Mouse (Mus musculus): ENCODE results near the gene Cask. TPM values are rescaled to one million over a fixed set of nuclear protein-coding genes. Genes with fewer than 3 reads are reported as not detected.

Cask gene
- 7.5 and 7.7 TPM in 2 replicates for polyA plus RNA-seq (2014; fragmentation: Nextera tagmentation; extraction: Ambion mirVana)

GRCm38 (mm10) chrX:13851285-13851684 lies at the start of gene Cask:
Gene Cask, minus strand, starts transcription at chrX:13851367.
- Histone ChIP-seq H3K9ac (ENCODE audit: low read depth, low read length) (no peak within 1 kb of the TSS), H3K9me3 (replicated peaks; ENCODE audit: control insufficient read depth, low read length) (no peaks in the 10 kb centered on the region), H3K4me3 (ENCODE audit: low read depth, low read length) (no peak within 1 kb of the TSS), H3K36me3 (ENCODE audit: control insufficient read depth, insufficient read depth, low read length) (no peaks in the 10 kb centered on the region), H3K4me2 (no peak within 1 kb of the TSS), H3K4me1 (ENCODE audit: control insufficient read depth, insufficient read depth, low read length) (no peaks in the 10 kb centered on the region), H3K27me3 (ENCODE audit: control insufficient read depth, insufficient read depth, low read length) (no peaks in the 10 kb centered on the region), H3K27ac (ENCODE audit: low read depth, low read length) (no peak within 1 kb of the TSS)
- ATAC-seq (replicated peaks; ENCODE audit: insufficient number of reproducible peaks, low FRiP score, low TSS enrichment), result no peak
- WGBS (ENCODE audit: insufficient replicate concordance), result 24% methylated on average over 4 of the region's 4 CpGs

- H3K27me3 ChIP-seq (ENCODE audit: control insufficient read depth, insufficient read depth, low read length), result no peaks in the 10 kb centered on the region
- no peak for ATAC-seq (replicated peaks; ENCODE audit: insufficient number of reproducible peaks, low FRiP score, low TSS enrichment)
- H3K27ac ChIP-seq (ENCODE audit: low read depth, low read length), result no peak overlapping the region
- H3K9ac ChIP-seq (ENCODE audit: low read depth, low read length), result no peak overlapping the region
- no peaks in the 10 kb centered on the region for H3K4me1 ChIP-seq (ENCODE audit: control insufficient read depth, insufficient read depth, low read length)
- no peak overlapping the region for H3K4me3 ChIP-seq (ENCODE audit: low read depth, low read length)
- no peaks in the 10 kb centered on the region for H3K36me3 ChIP-seq (ENCODE audit: control insufficient read depth, insufficient read depth, low read length)
- WGBS (ENCODE audit: insufficient replicate concordance), result 73% methylated on average over 2 of the region's 2 CpGs
- no peak overlapping the region for H3K4me2 ChIP-seq
- no peaks in the 10 kb centered on the region for H3K9me3 ChIP-seq (replicated peaks; ENCODE audit: control insufficient read depth, low read length)
Measured at GRCm38 (mm10) chrX:13889976-13890375, 38.8 kb upstream of the Cask start.

- WGBS (ENCODE audit: insufficient replicate concordance), result 71% methylated on average over 1 of the region's 1 CpGs
- no peaks in the 10 kb centered on the region for H3K4me1 ChIP-seq (ENCODE audit: control insufficient read depth, insufficient read depth, low read length)
- H3K4me3 ChIP-seq (ENCODE audit: low read depth, low read length), result no peak overlapping the region
- no peak for ATAC-seq (replicated peaks; ENCODE audit: insufficient number of reproducible peaks, low FRiP score, low TSS enrichment)
- no peaks in the 10 kb centered on the region for H3K36me3 ChIP-seq (ENCODE audit: control insufficient read depth, insufficient read depth, low read length)
- no peaks in the 10 kb centered on the region for H3K27me3 ChIP-seq (ENCODE audit: control insufficient read depth, insufficient read depth, low read length)
- no peaks in the 10 kb centered on the region for H3K9me3 ChIP-seq (replicated peaks; ENCODE audit: control insufficient read depth, low read length)
- no peak overlapping the region for H3K9ac ChIP-seq (ENCODE audit: low read depth, low read length)
- H3K27ac ChIP-seq (ENCODE audit: low read depth, low read length), result no peak overlapping the region
- H3K4me2 ChIP-seq, result no peak overlapping the region
Measured at GRCm38 (mm10) chrX:13884348-13884747, 33.2 kb upstream of the Cask start.

- H3K4me2 ChIP-seq, result no peak overlapping the region
- H3K9me3 ChIP-seq (replicated peaks; ENCODE audit: control insufficient read depth, low read length), result no peaks in the 10 kb centered on the region
- H3K4me1 ChIP-seq (ENCODE audit: control insufficient read depth, insufficient read depth, low read length), result no peaks in the 10 kb centered on the region
- 14% methylated on average over 6 of the region's 6 CpGs for WGBS (ENCODE audit: insufficient replicate concordance)
- no peaks in the 10 kb centered on the region for H3K36me3 ChIP-seq (ENCODE audit: control insufficient read depth, insufficient read depth, low read length)
- H3K27ac ChIP-seq (ENCODE audit: low read depth, low read length), result no peak overlapping the region
- no peak overlapping the region for H3K9ac ChIP-seq (ENCODE audit: low read depth, low read length)
- no peak for ATAC-seq (replicated peaks; ENCODE audit: insufficient number of reproducible peaks, low FRiP score, low TSS enrichment)
- H3K27me3 ChIP-seq (ENCODE audit: control insufficient read depth, insufficient read depth, low read length), result no peaks in the 10 kb centered on the region
- H3K4me3 ChIP-seq (ENCODE audit: low read depth, low read length), result no peak overlapping the region
Measured at GRCm38 (mm10) chrX:13881969-13882368, 30.8 kb upstream of the Cask start.

GRCm38 (mm10) chrX:13860145-13860544 lies 9.0 kb upstream of the Cask start:
- no peak overlapping the region for H3K9ac ChIP-seq (ENCODE audit: low read depth, low read length)
- no peaks in the 10 kb centered on the region for H3K9me3 ChIP-seq (replicated peaks; ENCODE audit: control insufficient read depth, low read length)
- no peaks in the 10 kb centered on the region for H3K27me3 ChIP-seq (ENCODE audit: control insufficient read depth, insufficient read depth, low read length)
- H3K4me2 ChIP-seq, result no peak overlapping the region
- H3K4me3 ChIP-seq (ENCODE audit: low read depth, low read length), result no peak overlapping the region
- 83% methylated on average over 4 of the region's 4 CpGs for WGBS (ENCODE audit: insufficient replicate concordance)
- H3K27ac ChIP-seq (ENCODE audit: low read depth, low read length), result no peak overlapping the region
- no peaks in the 10 kb centered on the region for H3K36me3 ChIP-seq (ENCODE audit: control insufficient read depth, insufficient read depth, low read length)
- H3K4me1 ChIP-seq (ENCODE audit: control insufficient read depth, insufficient read depth, low read length), result no peaks in the 10 kb centered on the region
- ATAC-seq (replicated peaks; ENCODE audit: insufficient number of reproducible peaks, low FRiP score, low TSS enrichment), result no peak

GRCm38 (mm10) chrX:13859051-13859450 lies 7.9 kb upstream of the Cask start:
- Histone ChIP-seq H3K4me3 (ENCODE audit: low read depth, low read length) (no peak overlapping the region), H3K9ac (ENCODE audit: low read depth, low read length) (no peak overlapping the region), H3K4me2 (no peak overlapping the region), H3K4me1 (ENCODE audit: control insufficient read depth, insufficient read depth, low read length) (no peaks in the 10 kb centered on the region), H3K36me3 (ENCODE audit: control insufficient read depth, insufficient read depth, low read length) (no peaks in the 10 kb centered on the region), H3K27me3 (ENCODE audit: control insufficient read depth, insufficient read depth, low read length) (no peaks in the 10 kb centered on the region), H3K27ac (ENCODE audit: low read depth, low read length) (no peak overlapping the region), H3K9me3 (replicated peaks; ENCODE audit: control insufficient read depth, low read length) (no peaks in the 10 kb centered on the region)
- WGBS (ENCODE audit: insufficient replicate concordance), result 73% methylated on average over 9 of the region's 9 CpGs
- ATAC-seq (replicated peaks; ENCODE audit: insufficient number of reproducible peaks, low FRiP score, low TSS enrichment), result no peak

GRCm38 (mm10) chrX:13848473-13848872 lies 2.7 kb downstream of the Cask start:
- Histone ChIP-seq H3K27me3 (ENCODE audit: control insufficient read depth, insufficient read depth, low read length) (no peaks in the 10 kb centered on the region), H3K36me3 (ENCODE audit: control insufficient read depth, insufficient read depth, low read length) (no peaks in the 10 kb centered on the region), H3K4me1 (ENCODE audit: control insufficient read depth, insufficient read depth, low read length) (no peaks in the 10 kb centered on the region), H3K4me2 (no peak overlapping the region), H3K4me3 (ENCODE audit: low read depth, low read length) (no peak overlapping the region), H3K27ac (ENCODE audit: low read depth, low read length) (no peak overlapping the region), H3K9me3 (replicated peaks; ENCODE audit: control insufficient read depth, low read length) (no peaks in the 10 kb centered on the region), H3K9ac (ENCODE audit: low read depth, low read length) (no peak overlapping the region)
- ATAC-seq (replicated peaks; ENCODE audit: insufficient number of reproducible peaks, low FRiP score, low TSS enrichment), result no peak
- 64% methylated on average over 1 of the region's 1 CpGs for WGBS (ENCODE audit: insufficient replicate concordance)

- no peaks in the 10 kb centered on the region for H3K4me1 ChIP-seq (ENCODE audit: control insufficient read depth, insufficient read depth, low read length)
- H3K9ac ChIP-seq (ENCODE audit: low read depth, low read length), result peak overlapping the region; percentile 71; the same call in 1 of the 2 replicates
- peak overlapping the region; percentile 6; the same call in 1 of the 2 replicates for H3K27ac ChIP-seq (ENCODE audit: low read depth, low read length)
- no peaks in the 10 kb centered on the region for H3K27me3 ChIP-seq (ENCODE audit: control insufficient read depth, insufficient read depth, low read length)
- no peak for ATAC-seq (replicated peaks; ENCODE audit: insufficient number of reproducible peaks, low FRiP score, low TSS enrichment)
- H3K4me3 ChIP-seq (ENCODE audit: low read depth, low read length), result peak overlapping the region; percentile 61
- H3K4me2 ChIP-seq, result peak overlapping the region; percentile 65
- no peaks in the 10 kb centered on the region for H3K9me3 ChIP-seq (replicated peaks; ENCODE audit: control insufficient read depth, low read length)
- 19% methylated on average over 7 of the region's 7 CpGs for WGBS (ENCODE audit: insufficient replicate concordance)
- no peaks in the 10 kb centered on the region for H3K36me3 ChIP-seq (ENCODE audit: control insufficient read depth, insufficient read depth, low read length)
Measured at GRCm38 (mm10) chrX:13847502-13847851, 3.7 kb downstream of the Cask start.

GRCm38 (mm10) chrX:13846653-13847501 lies 4.3 kb downstream of the Cask start:
- 16% methylated on average over 46 of the region's 59 CpGs for WGBS (ENCODE audit: insufficient replicate concordance)
- Histone ChIP-seq H3K4me3 (ENCODE audit: low read depth, low read length) (peak overlapping the region; percentile 61), H3K9me3 (replicated peaks; ENCODE audit: control insufficient read depth, low read length) (no peaks in the 10 kb centered on the region), H3K9ac (ENCODE audit: low read depth, low read length) (peak overlapping the region; percentile 77), H3K36me3 (ENCODE audit: control insufficient read depth, insufficient read depth, low read length) (no peaks in the 10 kb centered on the region), H3K27me3 (ENCODE audit: control insufficient read depth, insufficient read depth, low read length) (no peaks in the 10 kb centered on the region), H3K4me1 (ENCODE audit: control insufficient read depth, insufficient read depth, low read length) (no peaks in the 10 kb centered on the region), H3K4me2 (peak overlapping the region; percentile 65), H3K27ac (ENCODE audit: low read depth, low read length) (peak overlapping the region; percentile 85)
- ATAC-seq (replicated peaks; ENCODE audit: insufficient number of reproducible peaks, low FRiP score, low TSS enrichment), result peak; percentile 92
